Mouse (Mus musculus) olfactory bulb, adult 2 months (tissue): ENCODE data around the gene Fbxo17.

ENCODE experiments used
- CTCF ChIP-seq: fragments of 200-500 bp; IDR thresholded peaks from 2 replicates; pipeline ENCODE4 v1.5.1; 2012; ENCODE audit warnings: low read depth, mild to moderate bottlenecking, low read length, moderate library complexity; ENCODE audit not compliant: insufficient read depth
- POLR2A ChIP-seq: fragments of 200-500 bp; IDR thresholded peaks from 2 replicates; pipeline ENCODE4 v1.6.1; 2012; ENCODE audit warnings: mild to moderate bottlenecking, low read depth, low read length, moderate library complexity; ENCODE audit not compliant: insufficient read depth

DNA sequence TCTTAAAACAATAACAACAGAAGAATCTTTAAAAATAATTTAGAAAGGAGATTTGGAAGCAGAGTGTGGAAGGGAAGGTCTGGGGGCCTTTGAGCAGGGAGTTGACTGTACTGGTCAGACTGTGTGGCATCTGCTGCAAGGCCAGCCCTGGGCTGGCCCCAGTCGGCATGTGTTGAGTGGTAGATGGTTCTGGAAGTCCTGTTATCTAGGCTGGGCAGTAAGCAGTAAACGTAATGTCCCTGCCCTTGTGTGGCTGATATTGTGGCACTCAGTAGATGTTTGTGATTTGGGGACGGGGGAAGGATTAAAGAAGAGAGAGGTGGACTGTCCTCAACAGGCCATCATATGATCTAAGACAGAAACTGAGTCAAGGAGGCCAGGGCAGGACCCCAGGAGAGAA, 53.7 kb downstream of the Fbxo17 start:
- no peak for TF ChIP-seq CTCF
- no peak for TF ChIP-seq POLR2A
